8 mouse cellular contexts compared by ENCODE assay signal in genomic region chr4:133012776-133013265, GRCm38 (mm10). TPM values are rescaled to one million over a fixed set of nuclear protein-coding genes. Genes with fewer than 3 reads are reported as not detected.
DNase-seq lines count a peak whose midpoint lies in the region; ATAC-seq lines count a peak whose summit lies in the region.
"Had no signal": no experiment of that assay in that cellular context is flagged by ENCODE, and none has a peak within 500 bp of the region (broad histone marks: within the 10 kb centered on the region; RNA-seq: fewer than 3 reads in every experiment).

No protein-coding gene starts in this region.

- DNase-seq in urinary bladder, postnatal 14 days (ENCODE audit: low spot score) = peak; percentile 43
- DNase-seq in urinary bladder, postnatal 10 days (ENCODE audit: low spot score) = no peak
- peak; percentile 63 to 70 for DNase-seq in cerebellum, postnatal 14 days
- peak; percentile 74 for DNase-seq in kidney, postnatal 10 days

- peak overlapping the region; percentile 98 for H3K27ac ChIP-seq in heart, embryonic 13.5 days (replicated peaks)
- H3K27ac ChIP-seq in midbrain, embryonic 15.5 days = peak overlapping the region; percentile 96

- H3K9ac ChIP-seq in heart, embryonic 13.5 days = peak overlapping the region; percentile 100
- peak overlapping the region; percentile 98 for H3K9ac ChIP-seq in midbrain, embryonic 15.5 days

- H3K9me3 ChIP-seq in heart, embryonic 13.5 days = no peaks in the 10 kb centered on the region
- no peaks in the 10 kb centered on the region for H3K9me3 ChIP-seq in midbrain, embryonic 15.5 days

- H3K36me3 ChIP-seq in heart, embryonic 13.5 days = no peaks in the 10 kb centered on the region
- no peaks in the 10 kb centered on the region for H3K36me3 ChIP-seq in midbrain, embryonic 15.5 days (replicated peaks)

- H3K4me2 ChIP-seq in heart, embryonic 13.5 days = peak overlapping the region; percentile 73
- peak overlapping the region; percentile 98 for H3K4me2 ChIP-seq in midbrain, embryonic 15.5 days

- peaks cover 72% of the 10 kb centered on the region for H3K4me1 ChIP-seq in heart, embryonic 13.5 days
- peaks cover 56% of the 10 kb centered on the region for H3K4me1 ChIP-seq in midbrain, embryonic 15.5 days

- H3K4me3 ChIP-seq in heart, embryonic 13.5 days = peak overlapping the region; percentile 98
- H3K4me3 ChIP-seq in midbrain, embryonic 15.5 days = peak overlapping the region; percentile 99

- peaks cover 8% of the 10 kb centered on the region for H3K27me3 ChIP-seq in heart, embryonic 13.5 days (replicated peaks)
- H3K27me3 ChIP-seq in midbrain, embryonic 15.5 days (replicated peaks) = peaks cover 15% of the 10 kb centered on the region; the same call in 1 of the 2 replicates

- no peak for ATAC-seq in heart, embryonic 13.5 days (ENCODE audit: extremely low read depth, insufficient number of reproducible peaks, low FRiP score, low TSS enrichment)
- no peak for ATAC-seq in midbrain, embryonic 15.5 days (replicated peaks)
- ATAC-seq in megakaryocyte-erythroid progenitor cell, adult 5-6 weeks (replicated peaks; ENCODE audit: low FRiP score, low TSS enrichment, poor library complexity, severe bottlenecking) = no peak

- WGBS in heart, embryonic 13.5 days = 0% methylated on average over 17 of the region's 17 CpGs
- 0% methylated on average over 17 of the region's 17 CpGs for WGBS in midbrain, embryonic 15.5 days

RNA-seq across cellular contexts. Expression of gene Ahdc1, which starts 1.8 kb away (rescaled TPM):
- polyA plus RNA-seq in heart, embryonic 13.5 days (2015; fragmentation: Nextera tagmentation; extraction: Ambion mirVana) = 6.5 and 6.9 TPM in 2 replicates
- 13.5 and 14.4 TPM in 2 replicates for polyA plus RNA-seq in midbrain, embryonic 15.5 days (2015; fragmentation: Nextera tagmentation; extraction: Ambion mirVana)
- 4.8 and 7.0 TPM in 2 replicates for total RNA-seq in megakaryocyte-erythroid progenitor cell, adult 5-6 weeks (2014; fragmentation: Nextera tagmentation)
- 0.33 and 0.72 TPM in 2 replicates for total RNA-seq in megakaryocyte-erythroid progenitor cell, adult 5-6 weeks (2017)

RNA-seq across cellular contexts. Expression of gene Fgr, which starts 38.9 kb away (rescaled TPM):
- polyA plus RNA-seq in heart, embryonic 13.5 days (2015; fragmentation: Nextera tagmentation; extraction: Ambion mirVana) = 0.21 and 0.23 TPM in 2 replicates
- polyA plus RNA-seq in midbrain, embryonic 15.5 days (2015; fragmentation: Nextera tagmentation; extraction: Ambion mirVana) = 0.06 and 0.27 TPM in 2 replicates
- 2.8 TPM in 1 of 2 replicates, not detected in the other for total RNA-seq in megakaryocyte-erythroid progenitor cell, adult 5-6 weeks (2014; fragmentation: Nextera tagmentation)
- total RNA-seq in megakaryocyte-erythroid progenitor cell, adult 5-6 weeks (2017) = 0.30 and 0.33 TPM in 2 replicates
- total RNA-seq: gastrocnemius, adult 8-10 months had no signal
